Mouse (Mus musculus) ovary, postnatal 10 days (tissue): Measurements from ENCODE around the gene Ntn5.
A peak's percentile ranks its signal among the peaks of the same experiment; 100 is the strongest.
"Not testable (repeated sequence)": the region's sequence is repeated elsewhere in the genome, so short reads cannot be mapped to it uniquely, and the experiment has no call there.

ENCODE experiments used
- DNase-seq: peaks from one replicate; pipeline ENCODE4 v3.0.0; 2022; ENCODE audit warnings: low spot score

Gene Ntn5

GRCm38 (mm10) chr7:45660746-45661478, 22.9 kb upstream of the Ntn5 start:
- no peak for DNase-seq

DNA sequence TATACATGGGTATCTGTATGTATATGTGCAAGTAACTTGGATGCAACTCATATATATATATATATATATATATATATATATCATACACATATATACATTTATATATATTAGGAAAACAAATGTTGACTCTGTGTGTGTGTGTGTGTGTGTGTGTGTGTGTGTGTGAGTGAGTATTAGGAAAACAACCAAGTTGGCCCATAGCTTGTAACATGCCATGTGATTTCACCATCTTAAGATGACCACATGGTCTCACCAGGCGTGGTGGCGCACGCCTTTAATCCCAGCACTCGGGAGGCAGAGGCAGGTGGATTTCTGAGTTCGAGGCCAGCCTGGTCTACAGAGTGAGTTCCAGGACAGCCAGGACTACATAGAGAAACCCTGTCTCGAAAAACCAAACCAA, 22.1 kb upstream of the Ntn5 start:
- not testable (repeated sequence) for DNase-seq

DNA sequence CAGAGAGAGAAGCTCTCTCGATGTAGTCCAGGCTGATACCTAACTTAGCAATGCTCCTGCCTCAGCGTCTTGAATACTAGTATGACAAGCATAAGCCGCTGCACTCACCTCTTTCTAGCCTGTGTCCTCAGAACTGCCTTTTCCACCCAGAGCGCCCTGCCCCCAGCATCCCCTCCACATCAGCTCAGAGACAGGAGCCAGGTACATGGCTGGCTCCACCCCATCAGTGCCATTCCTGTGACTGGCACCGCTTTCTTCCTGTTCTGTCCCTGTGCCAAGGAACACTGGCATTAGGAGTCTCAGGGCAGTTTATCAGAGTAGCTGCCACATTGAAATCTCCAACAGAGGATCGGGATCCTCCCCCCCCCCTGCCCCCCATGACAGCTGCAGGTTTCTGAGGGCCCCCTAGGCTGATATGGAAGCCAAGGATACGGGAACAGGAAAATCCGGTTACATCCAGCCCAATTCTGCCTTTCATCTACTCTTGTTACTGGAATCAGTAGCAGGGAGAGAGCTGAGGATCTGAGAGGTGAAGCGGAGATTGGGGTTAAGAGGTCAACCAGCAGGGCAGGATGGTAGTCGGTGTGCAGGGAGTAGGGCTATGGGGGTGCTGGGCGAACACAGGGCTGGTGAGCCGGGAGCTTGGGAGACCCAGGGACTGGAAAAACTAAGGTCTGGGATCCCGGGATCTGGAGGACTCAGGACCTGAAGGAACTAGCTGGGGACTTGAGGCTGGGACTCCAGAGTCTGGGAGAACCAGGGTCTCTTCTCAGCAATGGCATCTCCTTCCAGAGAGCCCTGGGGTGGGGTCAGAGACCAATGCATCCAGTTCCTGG, 18.3 kb upstream of the Ntn5 start:
- no peak for DNase-seq

GRCm38 (mm10) chr7:45666161-45666560, 17.7 kb upstream of the Ntn5 start, which contains the start of gene Fut2:
Gene Fut2 (minus strand): TSS chr7:45666394.
- no peak for DNase-seq

DNA sequence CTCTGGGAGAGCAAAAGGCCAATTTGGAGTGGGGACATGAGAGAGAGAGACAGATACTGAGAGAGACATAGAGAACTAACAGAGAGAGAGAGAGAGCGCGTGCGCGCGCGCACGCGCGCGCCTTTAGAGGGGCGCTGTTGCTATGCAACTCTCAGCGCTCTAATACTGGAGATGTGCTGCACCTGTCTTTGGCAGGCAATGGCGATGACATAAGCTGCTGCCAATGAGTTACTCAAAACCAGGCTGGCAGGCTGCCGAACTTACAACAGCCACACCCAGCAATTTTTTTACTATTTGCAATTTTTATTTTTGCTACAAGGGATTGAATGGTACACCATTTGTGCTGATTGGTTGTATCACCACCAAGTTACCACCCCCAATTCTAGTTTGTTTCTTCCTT, 16.1 kb upstream of the Ntn5 start:
- DNase-seq, result no peak

DNA sequence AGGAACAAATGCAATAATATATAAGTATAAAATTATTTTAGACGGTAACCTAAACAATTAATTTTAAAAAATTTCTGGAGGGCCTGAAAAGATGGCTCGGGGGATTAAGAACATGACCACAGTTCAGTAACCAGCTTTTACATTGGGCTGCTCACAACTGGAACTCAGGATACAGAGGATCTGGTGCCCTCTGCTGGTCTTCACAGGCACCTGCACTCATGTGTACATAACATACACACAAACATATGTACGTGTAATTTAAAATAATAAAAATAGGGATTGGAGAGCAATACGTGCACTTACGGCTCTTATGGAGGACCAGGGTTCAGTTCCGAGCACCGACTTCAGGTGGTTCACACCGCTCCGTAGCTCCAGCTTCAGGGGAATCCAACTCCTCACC, 14.9 kb upstream of the Ntn5 start:
- no peak for DNase-seq

- no peak for DNase-seq
These were observed 6.1 kb upstream of the Ntn5 start for GRCm38 (mm10) chr7:45677627-45678295.

GRCm38 (mm10) chr7:45678513-45678912, 5.3 kb upstream of the Ntn5 start:
- no peak for DNase-seq

- no peak for DNase-seq
These were observed 3.7 kb upstream of the Ntn5 start for GRCm38 (mm10) chr7:45679966-45680621.

DNA sequence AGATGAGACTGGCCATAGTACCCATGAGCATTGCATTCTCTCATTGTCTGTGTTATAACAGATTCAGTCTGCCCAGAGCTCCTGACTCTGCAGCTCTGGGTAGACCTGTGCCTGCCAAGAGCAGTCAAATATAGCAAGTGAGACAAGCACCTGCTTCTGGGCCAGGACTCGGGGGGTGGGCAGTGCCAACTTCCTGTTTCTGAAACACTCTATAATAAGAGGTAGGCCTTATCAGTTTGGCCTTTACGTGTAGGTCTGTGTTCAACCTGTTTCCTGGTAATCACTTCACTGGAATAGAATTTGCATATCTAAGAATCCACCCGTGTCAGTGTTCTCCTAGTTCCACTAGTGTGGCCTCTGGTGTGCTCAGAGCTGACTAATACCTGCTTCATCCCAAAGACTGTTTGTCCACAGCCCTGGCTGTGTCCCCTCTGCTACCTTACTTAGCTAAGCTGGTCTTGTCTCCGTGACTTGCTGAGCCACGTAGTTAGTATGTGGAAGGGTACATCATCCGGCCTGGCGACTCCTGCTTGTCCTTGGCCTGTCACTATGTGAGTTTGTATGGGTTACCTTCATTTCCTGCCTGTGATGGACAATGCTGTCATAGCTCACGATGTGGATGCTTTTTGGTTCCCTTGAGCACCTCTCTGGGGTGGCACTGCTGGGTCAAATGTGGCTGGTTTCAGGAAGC, 2.6 kb upstream of the Ntn5 start:
- no peak for DNase-seq

DNA sequence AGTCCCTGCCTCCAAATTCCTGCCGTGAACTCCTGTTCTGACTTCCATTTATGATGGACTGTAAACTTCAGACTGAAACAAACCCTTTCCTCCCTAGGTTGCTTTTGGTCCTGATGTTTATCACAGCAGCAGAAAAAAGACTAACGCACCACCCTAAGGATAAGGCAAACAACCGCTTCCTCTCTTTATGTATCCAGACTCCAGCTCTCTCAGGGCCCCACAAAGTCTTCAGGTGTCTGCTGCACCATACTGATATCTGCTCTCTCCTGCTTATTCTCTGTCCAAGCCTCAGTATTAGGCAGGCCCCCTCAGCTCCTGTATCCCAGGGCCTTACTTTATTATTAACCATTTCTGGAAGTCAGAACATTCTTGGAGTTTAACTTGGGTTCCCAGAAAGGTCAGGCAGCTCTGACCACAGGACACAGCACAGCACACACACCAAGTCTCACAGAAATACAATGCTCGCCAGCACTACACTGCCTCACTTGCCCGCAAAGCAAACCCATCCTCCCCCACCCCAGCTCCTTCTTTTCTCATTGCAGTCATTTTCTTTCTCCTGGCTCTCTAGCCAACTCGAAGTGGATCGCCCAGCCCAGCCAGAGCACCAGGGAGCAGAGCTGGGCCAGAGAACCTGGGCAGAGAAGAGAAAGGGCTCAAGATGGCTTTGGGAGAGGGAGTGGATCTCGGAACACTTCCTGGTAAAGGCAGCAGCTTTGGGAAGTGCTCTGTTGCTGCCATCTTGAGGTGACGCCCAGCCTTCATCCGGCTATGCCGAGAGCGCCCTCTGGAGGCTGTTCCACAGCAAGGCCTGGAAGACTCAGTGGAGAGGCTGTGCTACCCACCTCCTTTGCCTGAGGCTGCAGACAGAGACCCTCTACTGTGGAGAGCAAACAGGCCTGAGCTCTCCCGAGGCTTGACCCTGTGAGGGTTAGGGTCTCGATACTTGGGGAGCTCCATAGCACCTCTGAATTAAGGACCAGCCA, 1.4 kb upstream of the Ntn5 start:
- DNase-seq, result peak; percentile 75

GRCm38 (mm10) chr7:45685811-45686210, 2.0 kb downstream of the Ntn5 start:
- no peak for DNase-seq

DNA sequence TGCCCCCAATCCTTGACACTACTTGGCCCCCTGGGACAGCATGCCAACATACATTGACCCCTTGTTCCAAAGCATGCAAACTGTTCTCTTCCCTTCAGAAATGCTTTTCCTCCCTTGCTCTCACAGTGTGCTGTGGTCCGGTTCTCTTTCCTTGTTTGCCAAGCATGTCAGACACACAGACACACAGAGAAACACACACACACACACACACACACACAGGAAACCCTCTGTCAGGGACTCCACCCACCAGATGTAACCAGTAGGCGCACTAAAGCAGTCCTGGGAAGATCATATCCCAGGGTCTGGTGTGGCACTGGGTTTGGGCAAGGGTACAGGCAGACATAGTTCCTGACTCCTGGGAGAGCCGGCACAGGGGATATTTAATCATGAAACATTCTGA, 3.0 kb downstream of the Ntn5 start:
- DNase-seq, result no peak

DNA sequence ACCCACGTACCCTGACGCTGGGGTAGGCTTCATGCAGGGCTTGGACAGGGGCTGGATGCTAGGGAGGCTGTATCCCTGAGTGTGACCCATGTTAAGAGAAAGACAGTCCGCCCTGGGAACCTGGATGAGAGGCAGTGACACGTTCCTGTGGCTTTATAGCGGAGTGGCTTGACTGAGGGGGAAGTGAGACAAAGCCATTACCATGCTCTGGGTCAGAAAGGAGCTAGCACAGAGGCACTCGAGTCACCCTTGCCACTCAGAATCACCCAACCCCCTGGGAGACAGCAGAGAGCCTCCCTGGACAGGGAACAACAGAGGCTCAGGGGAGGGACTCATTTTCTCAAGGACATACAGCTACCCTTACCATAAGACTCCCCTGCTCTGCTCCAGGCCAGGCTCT, 5.3 kb downstream of the Ntn5 start:
- no peak for DNase-seq

DNA sequence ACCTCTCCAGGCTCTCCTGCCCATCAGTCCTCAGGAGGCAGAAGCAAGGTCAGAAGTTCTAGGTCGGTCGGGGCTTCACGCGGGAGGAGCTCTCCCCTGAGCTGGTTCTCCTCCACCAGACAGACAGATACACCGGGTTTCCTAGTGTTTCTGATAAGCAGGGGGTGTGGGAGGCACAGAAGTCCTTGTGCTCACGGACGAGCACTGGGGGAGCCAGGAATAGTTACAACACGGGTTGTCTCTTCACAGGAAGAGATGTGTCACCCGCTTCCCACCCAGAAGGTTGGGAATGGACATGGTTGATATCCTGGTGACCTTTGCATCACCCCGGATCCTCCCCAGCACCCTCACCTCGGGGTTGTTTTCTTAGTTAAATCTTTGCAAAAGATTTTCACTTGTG, 6.0 kb downstream of the Ntn5 start:
- DNase-seq, result no peak

DNA sequence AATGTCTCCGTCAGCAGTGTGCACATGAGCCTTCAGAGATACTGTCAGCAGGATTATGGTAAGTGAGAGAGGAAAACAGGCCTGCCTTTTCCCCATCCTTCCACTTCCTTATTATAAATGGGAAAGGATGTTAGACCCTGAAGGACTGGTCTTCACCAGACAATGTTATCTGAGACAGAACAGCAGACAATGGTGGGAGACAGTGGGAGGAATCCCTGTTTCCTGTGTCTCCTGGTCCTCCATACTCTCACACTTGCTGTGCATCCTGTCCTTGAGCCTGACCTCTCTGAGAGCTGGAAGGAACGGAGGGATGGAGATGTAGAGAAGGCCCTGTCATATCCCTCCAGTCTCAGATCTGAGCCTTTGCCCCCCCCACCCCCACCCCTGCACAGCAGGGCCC, 8.5 kb downstream of the Ntn5 start:
- DNase-seq, result no peak

- DNase-seq, result no peak
These were observed 10.2 kb downstream of the Ntn5 start, which contains the start of gene Sec1 for GRCm38 (mm10) chr7:45693921-45694591. Gene Sec1 (minus strand): TSS chr7:45694402.

GRCm38 (mm10) chr7:45695098-45695497, 11.3 kb downstream of the Ntn5 start:
- DNase-seq, result no peak

GRCm38 (mm10) chr7:45697894-45698293, 14.1 kb downstream of the Ntn5 start:
- DNase-seq, result no peak
